Mouse (Mus musculus) bone marrow, adult 2 months (tissue): ENCODE data around the gene Ccdc117.

ENCODE experiments used
- CTCF ChIP-seq: fragments of 200-500 bp; IDR thresholded peaks from 2 replicates; pipeline ENCODE4 v1.5.1; 2011; ENCODE audit warnings: low read length, control low read depth; ENCODE audit not compliant: control insufficient read depth, insufficient read depth
- POLR2A ChIP-seq: fragments of 200-500 bp; IDR thresholded peaks from 2 replicates; pipeline ENCODE4 v1.6.1; 2011; ENCODE audit warnings: low read depth, mild to moderate bottlenecking, control low read depth, low read length, borderline replicate concordance; ENCODE audit not compliant: control insufficient read depth

DNA sequence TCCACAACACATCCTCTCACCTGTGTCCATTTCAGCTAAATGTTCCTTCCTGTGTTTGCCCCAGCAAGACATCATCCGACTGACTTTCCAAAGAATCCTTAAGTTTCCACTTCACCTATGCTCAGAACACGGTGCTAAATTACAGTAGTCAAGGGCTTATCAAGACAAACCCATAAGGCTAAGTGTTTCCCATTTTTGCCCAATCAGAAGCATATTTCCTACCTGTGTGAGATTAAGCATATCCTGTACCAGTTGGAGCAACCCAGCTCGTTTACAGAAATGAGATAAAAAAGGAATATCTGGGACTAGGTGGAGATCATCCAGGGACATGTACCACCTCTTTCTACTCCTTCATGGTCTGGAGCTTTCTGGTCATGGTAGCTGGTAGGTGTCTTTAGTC is 4.7 kb upstream of the Ccdc117 start:
- no peak for TF ChIP-seq POLR2A
- no peak for TF ChIP-seq CTCF
